Mouse (Mus musculus) lung, adult 2 months (tissue): Measurements from ENCODE around the gene Ginm1. TPM values are rescaled to one million over a fixed set of nuclear protein-coding genes. Genes with fewer than 3 reads are reported as not detected.
A peak's percentile ranks its signal among the peaks of the same experiment; 100 is the strongest.
"Not testable (repeated sequence)": the region's sequence is repeated elsewhere in the genome, so short reads cannot be mapped to it uniquely, and the experiment has no call there.

Experiments used
- DNase-seq: peaks from one replicate; pipeline ENCODE4 v3.0.0; 2022
- H3K4me1 ChIP-seq: fragments of 200-500 bp; 2 replicates; pipeline ENCODE4 v1.6.1; 2011; ENCODE audit warnings: low read length; ENCODE audit not compliant: control insufficient read depth, insufficient read depth
- H3K4me3 ChIP-seq: fragments of 200-500 bp; replicated peaks from 2 replicates; pipeline ENCODE3; 2011; ENCODE audit warnings: low read depth, mild to moderate bottlenecking, control low read depth, low read length; ENCODE audit errors: extremely low read depth
- CTCF ChIP-seq: fragments of 200-500 bp; IDR thresholded peaks from 2 replicates; pipeline ENCODE4 v1.5.1; 2011; ENCODE audit warnings: mild to moderate bottlenecking, low read length, control low read depth; ENCODE audit not compliant: insufficient read depth
- POLR2A ChIP-seq: fragments of 200-500 bp; IDR thresholded peaks from 2 replicates; pipeline ENCODE4 v1.6.1; 2011; ENCODE audit warnings: low read depth, mild to moderate bottlenecking, control low read depth, low read length, borderline replicate concordance; ENCODE audit errors: extremely low read depth
- WGBS: fragments of 180-500 bp; shearing (Covaris S2); methylation state at CpG from one replicate; pipeline ENCODE4 v1.1.7; 2018; 5-methylcytosine and 5-hydroxymethylcytosine counted together
- polyA plus RNA-seq: library from polyadenylated mRNA; depleted of rRNA; stranded (reverse); fragments of >200 nt; gene quantifications from 2 replicates; pipeline ENCODE4 v1.2.3, GENCODE M21; 2012

Ginm1 gene
- polyA plus RNA-seq, 1 experiment = 34.4 TPM

DNA sequence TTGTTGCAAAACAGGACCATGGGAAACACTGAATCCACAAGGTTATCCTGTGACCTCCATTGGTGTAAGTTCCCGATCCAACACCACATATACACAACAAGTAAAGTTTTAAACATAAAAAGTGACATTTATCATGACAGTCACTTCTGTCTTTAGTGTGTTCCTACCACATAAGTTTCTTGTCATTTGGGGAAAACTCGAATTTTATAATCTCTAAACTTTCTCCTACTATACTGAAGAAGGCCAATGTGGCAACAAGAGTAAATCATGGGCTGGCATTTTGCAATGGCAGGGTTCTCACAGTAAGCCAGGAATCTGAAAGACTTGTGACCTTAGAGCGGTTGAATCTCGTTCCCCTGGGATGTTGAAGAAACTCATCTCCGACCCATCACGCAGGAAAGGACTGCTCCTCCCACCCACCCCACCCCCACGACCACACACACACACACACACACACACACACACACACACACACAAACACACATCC, 12.8 kb downstream of the Ginm1 start:
- 19% methylated on average over 7 of the region's 7 CpGs for WGBS
- Histone ChIP-seq H3K4me3 (peak overlapping the region; percentile 85), H3K4me1 (peaks cover 3% of the 10 kb centered on the region)
- no peak for DNase-seq
- no peak for TF ChIP-seq POLR2A
- TF ChIP-seq CTCF = no peak

GRCm38 (mm10) chr10:7778361-7778760, 14.3 kb downstream of the Ginm1 start:
- no peak for DNase-seq
- H3K4me3 ChIP-seq = no peak overlapping the region
- no peak for TF ChIP-seq POLR2A
- peaks cover 3% of the 10 kb centered on the region for H3K4me1 ChIP-seq
- 84% methylated on average over 3 of the region's 3 CpGs for WGBS

GRCm38 (mm10) chr10:7775421-7775820, 17.2 kb downstream of the Ginm1 start:
- 88% methylated on average over 8 of the region's 8 CpGs for WGBS
- Histone ChIP-seq H3K4me1 (no peaks in the 10 kb centered on the region), H3K4me3 (no peak overlapping the region)
- no peak for DNase-seq
- TF ChIP-seq CTCF = no peak
- no peak for TF ChIP-seq POLR2A

DNA sequence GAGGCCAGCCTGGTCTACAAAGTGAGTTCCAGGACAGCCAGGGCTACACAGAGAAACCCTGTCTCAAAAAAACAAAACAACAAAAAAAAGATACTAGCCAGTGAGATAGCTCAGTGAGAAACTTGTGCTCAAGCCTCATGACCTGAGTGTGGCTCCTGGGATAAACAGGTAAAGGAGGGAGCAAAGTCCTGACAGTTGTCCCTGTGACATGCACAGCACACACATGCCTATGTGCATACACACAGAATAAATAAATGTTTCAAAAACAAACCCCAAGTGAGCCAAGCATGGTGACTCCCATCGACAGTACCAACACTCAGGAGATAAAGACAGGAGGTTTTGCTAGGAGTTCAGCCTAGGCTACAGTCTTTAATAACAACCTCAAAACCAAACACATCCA, 19.9 kb downstream of the Ginm1 start:
- TF ChIP-seq CTCF (no peak), POLR2A (no peak)
- 89% methylated on average over 1 of the region's 1 CpGs for WGBS
- Histone ChIP-seq H3K4me1 (no peaks in the 10 kb centered on the region), H3K4me3 (no peak overlapping the region)
- DNase-seq = no peak

- TF ChIP-seq POLR2A = no peak
- no peak for TF ChIP-seq CTCF
- WGBS = 96% methylated on average over 4 of the region's 4 CpGs
- DNase-seq = no peak
Observed at GRCm38 (mm10) chr10:7772346-7772745, 20.3 kb downstream of the Ginm1 start.

DNA sequence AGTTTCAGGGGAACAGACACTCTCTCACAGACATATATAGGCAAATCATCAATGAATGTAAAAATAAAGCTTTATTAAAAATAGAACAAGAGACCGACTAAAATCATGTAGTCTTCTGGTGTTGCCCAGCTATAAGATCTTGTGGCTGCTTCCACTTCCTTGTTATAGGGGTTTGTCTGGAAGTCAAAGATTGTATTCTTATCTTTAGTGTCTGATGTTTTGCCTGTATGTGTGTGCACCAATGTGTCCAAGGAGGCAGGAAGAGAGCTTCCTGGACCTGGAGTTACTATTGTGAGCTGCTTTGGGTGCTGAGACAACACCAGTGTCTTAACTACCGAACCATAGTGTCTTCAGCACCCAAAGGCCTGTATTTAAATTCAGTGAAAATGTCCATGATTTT, 35.1 kb downstream of the Ginm1 start:
- H3K4me1 ChIP-seq = no peaks in the 10 kb centered on the region
- TF ChIP-seq CTCF (no peak), POLR2A (no peak)
- WGBS = 90% methylated on average over 2 of the region's 2 CpGs
- no peak overlapping the region for H3K4me3 ChIP-seq
- no peak for DNase-seq

More at GRCm38 (mm10) chr10:7772346-7772745, 20.3 kb downstream of the Ginm1 start:
- no peak overlapping the region for H3K4me3 ChIP-seq
- H3K4me1 ChIP-seq = no peaks in the 10 kb centered on the region

DNA sequence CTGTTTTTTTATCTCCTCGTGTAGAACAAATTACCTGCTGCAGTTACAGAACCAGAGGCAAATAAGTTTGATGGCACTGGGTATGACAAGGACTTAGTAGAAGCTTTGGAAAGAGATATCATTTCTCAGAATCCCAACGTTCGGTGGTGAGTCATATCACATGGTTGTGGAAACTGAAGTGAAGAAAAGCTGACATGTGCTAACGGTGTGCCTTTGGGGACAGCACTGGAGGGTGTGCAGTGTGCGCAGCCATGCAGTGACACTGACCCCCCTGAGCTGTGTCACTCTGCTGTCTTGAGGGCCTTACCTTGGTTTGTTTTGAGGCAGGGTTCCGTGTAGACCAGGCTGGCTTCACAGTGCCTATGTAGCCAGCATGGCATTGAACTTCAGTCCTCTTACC, 43.9 kb downstream of the Ginm1 start:
- H3K4me1 ChIP-seq = no peaks in the 10 kb centered on the region
- no peak for DNase-seq
- H3K4me3 ChIP-seq = no peak overlapping the region
- TF ChIP-seq CTCF (no peak), POLR2A (no peak)
- 84% methylated on average over 6 of the region's 6 CpGs for WGBS

- H3K4me3 ChIP-seq, DNase-seq, H3K4me1 ChIP-seq: not testable (repeated sequence)
- WGBS = 95% methylated on average over 6 of the region's 6 CpGs
Observed at GRCm38 (mm10) chr10:7745528-7745927, 47.1 kb downstream of the Ginm1 start.

DNA sequence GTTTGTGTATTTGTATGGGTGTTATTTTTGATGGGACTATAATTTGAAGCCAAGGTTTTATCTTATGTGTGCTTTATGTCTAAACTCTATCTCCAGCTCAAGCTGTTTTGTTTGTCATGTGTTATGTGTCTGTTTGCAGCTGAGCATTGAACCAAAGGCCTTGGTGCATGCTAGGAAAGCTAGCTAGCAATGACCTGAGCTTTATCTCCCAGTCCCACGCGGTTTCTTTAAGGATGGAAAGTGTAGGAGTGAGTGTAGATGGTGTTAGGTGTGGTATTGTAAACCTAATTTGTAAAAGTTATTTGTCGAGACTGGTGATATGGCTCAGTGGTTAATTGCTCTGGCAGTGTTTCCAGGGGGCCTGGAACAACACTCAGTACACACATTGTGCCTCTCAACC, 54.7 kb downstream of the Ginm1 start:
- no peak for TF ChIP-seq CTCF
- no peak for TF ChIP-seq POLR2A
- 70% methylated on average over 3 of the region's 3 CpGs for WGBS

GRCm38 (mm10) chr10:7737122-7737521, 55.5 kb downstream of the Ginm1 start:
- peak; percentile 10 for DNase-seq
- Histone ChIP-seq H3K4me1 (no peaks in the 10 kb centered on the region), H3K4me3 (no peak overlapping the region)
- TF ChIP-seq CTCF = no peak

More for the DNA sequence above, 54.7 kb downstream of the Ginm1 start:
- DNase-seq = no peak
- H3K4me1 ChIP-seq = no peaks in the 10 kb centered on the region
- H3K4me3 ChIP-seq = no peak overlapping the region

GRCm38 (mm10) chr10:7731582-7731981, 61.0 kb downstream of the Ginm1 start:
- Histone ChIP-seq H3K4me3 (no peak overlapping the region), H3K4me1 (peaks cover 2% of the 10 kb centered on the region; the same call in 1 of the 2 replicates)
- no peak for DNase-seq
- TF ChIP-seq POLR2A = no peak
- no peak for TF ChIP-seq CTCF
